Mouse (Mus musculus) thymus, postnatal 14 days (tissue): Measurements from ENCODE around the gene Sart3.
A peak's percentile ranks its signal among the peaks of the same experiment; 100 is the strongest.

ENCODE experiments used
- DNase-seq: peaks from one replicate; pipeline ENCODE4 v3.0.0; 2021

The Sart3 gene

DNA sequence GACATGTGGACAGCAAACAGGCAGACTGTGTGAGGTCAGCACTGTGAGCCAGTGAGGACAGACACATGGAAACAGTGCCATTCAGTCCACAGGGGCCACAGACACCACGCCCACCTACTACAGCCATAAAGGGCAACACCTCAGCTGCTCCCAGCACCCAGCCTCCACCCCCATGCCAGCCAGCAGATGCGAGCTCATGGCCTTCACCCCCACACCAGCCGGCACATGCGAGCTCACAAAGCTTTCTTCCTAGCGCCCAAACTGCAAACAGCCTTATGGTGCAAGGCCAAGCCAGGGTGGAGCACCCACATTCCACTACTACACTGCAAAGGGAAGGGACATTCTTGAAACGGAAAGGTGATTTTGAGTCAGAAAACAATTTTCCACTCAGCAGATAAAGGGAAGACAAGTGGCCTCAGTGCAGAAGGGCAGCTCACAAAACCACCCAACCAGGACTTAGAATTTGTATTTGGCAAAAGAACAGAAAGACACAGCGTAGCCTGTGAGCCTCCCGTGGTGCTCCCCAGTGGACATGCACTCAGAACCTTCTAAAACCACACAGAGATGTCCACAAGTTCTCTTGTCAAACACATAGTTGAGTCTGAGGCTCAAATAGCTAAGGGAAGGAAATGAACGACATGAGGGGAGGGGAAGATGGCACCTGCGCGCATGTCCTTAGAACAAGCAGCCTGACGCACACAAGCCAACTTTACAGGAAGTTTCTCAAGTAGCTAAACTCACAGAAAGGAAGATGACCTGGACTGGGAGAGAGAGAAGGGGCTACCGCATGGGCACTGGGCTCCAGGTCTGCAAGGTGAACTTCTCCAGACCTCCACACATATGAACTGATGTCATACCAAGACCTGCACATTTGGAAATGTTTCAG lies 6.4 kb downstream of the Sart3 start:
- no peak for DNase-seq

DNA sequence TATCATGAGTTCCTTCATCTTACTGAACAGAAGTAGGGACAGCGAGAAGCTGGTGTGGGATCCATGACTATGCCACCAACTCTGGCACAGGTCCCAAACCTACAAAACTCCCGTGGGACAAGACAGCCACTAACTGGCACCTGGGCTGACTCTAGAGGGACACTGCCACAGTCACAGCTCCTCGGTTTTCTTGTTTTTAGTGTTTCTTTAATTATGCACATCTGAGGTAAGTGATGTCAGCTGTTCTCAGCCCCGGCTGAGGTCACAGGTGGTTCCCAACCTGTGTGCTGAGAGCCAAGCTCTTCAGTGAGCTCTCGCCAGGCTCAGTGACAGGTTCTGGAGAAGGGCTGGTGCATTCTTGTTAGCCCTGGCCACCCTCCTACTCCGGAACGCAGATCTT lies 7.9 kb downstream of the Sart3 start:
- DNase-seq = no peak

DNA sequence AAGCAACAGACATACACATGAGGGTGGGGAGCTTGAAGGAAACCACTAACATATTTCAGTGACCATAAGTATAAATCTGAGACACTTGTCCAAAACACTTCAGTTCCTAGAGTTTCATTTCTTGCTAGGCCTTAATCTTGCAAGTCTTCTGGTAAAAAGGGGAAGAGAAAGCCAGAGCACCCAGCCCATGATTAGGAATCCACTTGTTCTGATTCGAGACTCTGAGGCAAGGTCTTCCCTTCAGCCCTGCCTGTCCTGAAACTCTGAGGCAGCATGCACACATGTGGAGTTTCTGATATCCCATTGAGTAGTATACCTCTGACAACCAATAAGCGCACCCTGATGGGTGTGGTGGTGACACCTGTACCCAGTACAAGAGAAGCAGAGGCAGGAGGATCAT lies 10.7 kb downstream of the Sart3 start:
- DNase-seq = no peak

DNA sequence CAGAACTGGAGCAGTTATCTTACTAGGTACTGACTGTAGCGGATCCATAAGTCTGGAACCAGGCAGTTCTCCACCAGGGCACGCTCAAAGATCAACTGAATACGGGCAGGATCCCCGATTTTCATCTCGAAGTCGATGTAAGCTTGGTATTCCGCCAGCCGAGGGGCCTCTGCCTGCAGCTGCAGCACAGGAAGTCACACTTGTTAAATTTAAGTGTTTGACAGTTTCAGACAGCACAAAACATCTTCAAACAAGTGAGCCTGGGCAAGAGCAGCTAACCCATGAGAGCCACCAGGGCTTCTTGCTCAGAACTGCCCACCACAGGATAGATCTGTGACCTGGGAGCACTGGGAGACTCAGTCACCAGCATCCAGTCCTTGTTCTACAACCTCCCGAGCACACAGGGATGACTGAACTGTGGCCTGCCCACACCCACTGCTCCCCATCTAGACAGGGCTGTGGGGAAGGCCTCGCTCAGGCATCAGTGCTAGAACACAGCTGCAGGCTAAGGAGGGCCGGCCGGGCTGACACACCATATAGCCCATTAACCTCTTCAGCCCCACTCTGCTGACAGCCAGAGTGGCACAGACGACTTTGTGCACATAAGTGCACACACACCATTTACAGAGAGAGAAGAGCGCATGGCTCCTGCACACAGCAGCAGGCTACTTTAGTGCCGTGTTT lies 16.8 kb downstream of the Sart3 start:
- no peak for DNase-seq

DNA sequence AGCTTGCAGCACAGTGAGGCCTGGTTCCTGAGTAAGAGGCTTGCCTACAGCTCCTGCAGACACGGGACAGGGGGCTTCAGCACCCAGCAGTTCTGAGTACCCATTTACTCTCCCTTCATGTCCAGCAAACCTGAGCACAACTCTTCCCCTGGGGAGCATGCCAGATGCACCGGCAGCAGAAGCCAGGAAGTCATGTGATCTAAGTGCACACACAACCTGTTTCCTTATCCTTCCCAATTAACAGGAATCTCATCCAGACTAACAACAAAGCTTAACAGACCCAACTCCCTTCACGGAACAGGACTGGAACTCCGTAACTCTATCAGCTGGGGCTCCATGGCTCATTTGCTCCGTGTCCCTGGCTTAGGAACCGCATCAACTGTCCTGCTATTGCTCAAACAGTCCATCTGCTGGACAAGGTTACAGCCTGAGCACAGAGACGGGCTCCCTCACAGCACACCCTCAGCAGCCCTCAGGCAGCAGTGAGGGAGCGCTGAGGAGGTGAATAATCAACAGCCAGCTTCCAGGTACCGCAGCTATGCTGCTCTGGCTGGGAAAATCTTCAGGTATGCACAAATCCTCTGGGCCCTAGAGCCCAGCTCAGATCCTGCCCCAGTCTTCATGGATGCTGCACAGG lies 20.7 kb downstream of the Sart3 start:
- DNase-seq = no peak

DNA sequence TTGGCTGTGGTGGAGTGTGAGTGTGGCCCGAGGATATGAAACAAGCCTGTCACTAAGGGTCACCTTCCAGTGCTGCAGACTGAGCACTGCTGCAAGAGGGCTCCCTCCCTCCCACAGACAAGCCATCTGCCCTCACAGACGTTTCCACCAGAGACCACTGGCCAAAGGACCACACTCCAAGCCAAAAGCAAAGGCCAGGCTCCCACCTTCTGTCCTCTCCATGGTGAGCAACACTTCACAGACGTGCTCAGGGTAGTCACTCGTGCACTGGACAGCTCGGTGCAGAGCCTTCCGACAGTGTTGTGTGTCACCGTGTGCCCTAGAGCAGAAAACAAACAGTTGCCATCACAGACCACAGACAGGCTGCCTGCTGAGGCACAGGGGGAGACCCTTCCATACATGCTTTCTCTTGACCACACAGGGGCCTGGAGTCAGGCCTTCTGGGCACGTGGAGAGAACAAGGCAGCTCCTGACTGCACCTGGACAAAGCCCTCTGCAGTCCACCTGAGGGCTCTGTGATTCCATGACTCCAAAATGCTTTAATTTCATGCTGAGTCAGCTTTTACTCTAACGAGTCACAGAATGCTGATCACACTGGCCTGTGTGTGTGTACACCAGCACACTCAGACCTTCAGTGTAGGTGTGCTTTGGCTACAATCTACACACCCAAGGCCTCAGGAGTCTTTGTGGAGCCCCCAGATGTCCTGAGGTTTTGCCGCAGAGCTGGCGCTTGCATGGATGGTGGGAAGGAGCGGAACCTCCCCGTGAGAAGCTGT lies 23.6 kb downstream of the Sart3 start:
- DNase-seq = no peak

DNA sequence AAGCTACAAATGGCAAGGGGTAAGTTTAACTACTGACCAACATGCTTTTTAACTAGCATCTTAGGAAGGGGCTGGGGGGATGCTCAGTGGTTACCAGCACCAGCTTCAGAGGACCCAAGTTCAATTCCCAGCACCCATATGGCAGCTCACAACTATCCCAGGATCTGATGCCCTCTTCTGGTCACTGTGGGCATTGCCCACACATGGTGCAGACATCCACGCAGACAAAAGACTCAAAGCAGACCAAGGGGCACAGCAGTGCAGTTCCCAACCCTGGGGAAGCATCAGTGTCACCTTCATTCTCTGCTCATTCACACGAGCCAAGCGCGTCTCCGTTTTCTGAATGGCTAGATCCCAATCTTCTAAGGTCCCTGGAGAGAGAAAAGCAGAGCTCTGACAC lies 24.7 kb downstream of the Sart3 start:
- no peak for DNase-seq

DNA sequence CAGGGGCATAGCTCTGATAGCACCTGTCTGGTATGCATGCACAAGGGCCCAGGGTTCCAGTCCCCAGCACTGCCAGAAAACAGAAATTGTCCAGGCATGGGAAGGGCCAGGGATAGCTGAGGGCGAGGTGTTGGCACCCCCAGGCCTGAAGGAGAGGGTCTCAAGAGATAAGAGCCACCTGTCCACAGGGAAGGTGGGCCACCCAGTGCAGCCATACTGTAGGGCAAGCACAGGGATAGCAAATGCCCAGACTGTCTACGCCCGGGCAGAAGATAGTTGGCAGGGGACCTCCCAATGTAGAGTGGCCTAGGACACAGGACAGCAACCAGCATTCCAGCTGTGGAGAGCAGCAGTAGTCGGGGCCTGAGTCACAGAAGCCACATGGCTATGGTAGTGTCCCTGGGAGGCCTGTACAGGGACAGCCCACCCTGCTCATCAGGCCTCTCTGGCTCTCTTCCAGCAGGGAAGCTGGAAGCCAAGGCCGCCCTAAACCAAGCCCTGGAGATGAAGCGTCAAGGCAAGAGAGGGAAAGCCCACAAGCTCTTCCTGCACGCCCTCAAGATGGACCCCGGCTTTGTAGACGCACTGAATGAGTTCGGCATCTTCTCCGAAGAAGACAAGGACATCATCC lies 34.6 kb downstream of the Sart3 start:
- DNase-seq = no peak

DNA sequence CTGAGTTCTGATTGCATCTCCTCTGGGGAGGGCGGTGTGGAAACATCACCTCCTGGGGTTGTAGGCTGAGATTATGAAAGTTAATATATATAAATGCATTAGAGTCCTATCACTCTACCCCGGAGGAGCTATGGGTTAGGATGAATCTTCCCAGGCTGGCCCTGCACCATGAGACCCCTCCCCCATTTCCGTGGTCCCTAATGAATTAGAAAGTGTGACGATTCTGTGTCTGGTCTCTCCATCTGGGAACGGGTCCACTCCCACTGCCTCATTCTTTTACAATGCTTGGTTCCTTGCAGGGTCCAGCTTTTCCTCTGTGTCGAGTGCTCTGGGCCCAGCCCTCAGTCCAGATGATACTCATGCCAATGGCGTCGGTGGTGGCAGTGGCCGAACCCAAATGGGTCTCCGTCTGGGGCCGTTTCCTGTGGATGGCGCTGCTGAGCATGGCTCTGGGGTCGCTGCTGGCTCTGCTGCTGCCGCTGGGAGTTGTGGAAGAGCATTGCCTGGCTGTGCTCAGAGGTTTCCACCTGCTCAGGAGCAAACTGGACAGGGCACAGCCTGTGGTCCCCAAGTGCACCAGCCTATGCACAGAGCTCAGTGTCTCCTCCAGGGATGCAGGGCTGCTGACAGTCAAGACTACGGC lies 35.7 kb downstream of the Sart3 start:
- DNase-seq = peak; percentile 28

DNA sequence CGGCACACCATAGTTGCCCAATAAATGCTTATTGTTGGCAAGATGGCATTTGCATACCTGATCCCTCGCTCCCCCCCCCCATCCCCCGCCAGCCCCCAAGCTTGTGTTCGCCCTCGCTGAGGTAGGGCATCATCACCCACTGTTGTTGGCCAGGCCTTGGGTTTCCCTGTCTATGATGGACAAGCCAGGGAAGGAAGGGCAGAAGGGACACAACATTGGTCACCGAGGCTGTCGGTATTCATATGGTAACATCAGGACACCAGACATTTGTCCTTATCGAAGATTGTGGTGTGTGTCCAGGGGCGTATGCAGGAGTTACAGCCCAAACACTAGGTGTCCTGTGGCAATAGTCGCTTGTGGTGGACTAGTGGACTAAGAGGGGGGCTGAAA lies 36.2 kb downstream of the Sart3 start:
- DNase-seq = no peak

DNA sequence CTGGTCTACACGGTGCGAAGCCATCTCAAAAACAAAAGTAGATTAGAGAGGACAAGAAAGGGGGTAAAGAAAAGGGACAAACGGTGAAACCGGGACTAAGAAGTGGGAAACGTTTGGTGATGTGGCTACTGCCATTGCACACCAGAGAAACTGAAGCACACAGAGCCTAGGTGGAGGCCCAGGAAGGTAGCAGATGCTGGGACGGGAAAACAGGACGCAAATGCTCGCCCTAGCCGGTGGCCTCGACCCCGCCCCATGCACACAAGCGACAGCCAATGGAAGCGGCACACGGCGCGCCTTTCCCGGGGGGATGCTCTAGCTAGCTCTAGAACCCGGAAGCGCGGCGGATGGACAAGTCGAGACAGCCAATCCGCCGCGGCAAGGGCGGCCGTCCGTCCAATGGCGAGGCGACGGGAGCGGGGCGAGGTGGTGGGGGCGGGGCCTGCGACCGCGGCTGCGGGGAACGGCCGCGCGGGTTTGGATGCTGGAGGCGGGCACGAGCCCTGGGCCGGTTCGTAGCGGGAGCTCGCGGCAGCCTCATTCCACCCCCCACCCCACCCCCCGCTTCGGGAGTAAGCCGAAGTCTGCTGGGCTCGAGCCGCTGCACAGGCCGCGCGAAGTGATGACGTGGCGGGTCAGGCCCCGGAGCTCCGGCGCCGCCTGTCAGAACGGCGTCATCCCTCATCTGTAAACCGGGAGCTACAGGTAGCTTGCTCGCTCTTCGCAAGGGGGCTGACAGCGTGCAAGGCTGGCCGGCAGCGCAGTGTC lies 36.8 kb downstream of the Sart3 start, which contains the start of gene Ficd:
TSS of gene Ficd (plus strand) at position 459 of the 768 bp plus-strand sequence.
- peak; percentile 94 for DNase-seq

DNA sequence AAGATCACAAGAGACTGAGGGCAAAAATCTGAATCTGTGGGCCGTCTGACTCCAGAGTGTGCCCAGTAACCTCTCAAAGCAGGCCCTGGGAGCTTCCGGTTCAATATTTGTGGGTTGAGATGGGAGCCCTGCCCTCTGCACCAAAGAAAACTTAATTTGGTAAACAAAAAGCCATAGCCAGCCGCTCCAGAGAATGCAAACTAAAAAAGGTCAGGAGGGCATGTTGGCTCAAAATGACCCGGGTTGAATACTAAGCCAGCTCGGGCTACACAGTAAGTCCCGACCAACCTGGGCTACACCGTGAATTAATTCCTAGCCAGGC lies 37.3 kb downstream of the Sart3 start:
- no peak for DNase-seq

DNA sequence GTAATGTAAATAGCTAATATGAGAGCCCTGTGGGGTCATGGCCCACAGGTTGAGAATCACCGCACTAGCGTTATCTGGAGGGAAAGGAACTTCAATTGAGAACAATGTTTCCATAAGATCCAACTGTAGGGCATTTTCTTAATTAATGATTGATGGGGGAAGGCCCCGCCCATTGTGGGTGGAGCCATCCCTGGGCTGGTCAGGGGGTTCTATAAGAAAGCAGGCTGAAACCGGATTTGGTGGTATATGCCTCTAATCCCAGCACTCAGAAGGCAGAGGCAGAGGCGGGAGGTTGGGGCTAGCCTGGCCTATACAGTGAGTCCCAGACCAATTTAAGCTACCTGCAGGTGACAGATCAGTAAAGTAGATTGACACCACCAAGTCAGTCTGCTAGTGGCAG lies 37.9 kb downstream of the Sart3 start:
- DNase-seq = no peak

DNA sequence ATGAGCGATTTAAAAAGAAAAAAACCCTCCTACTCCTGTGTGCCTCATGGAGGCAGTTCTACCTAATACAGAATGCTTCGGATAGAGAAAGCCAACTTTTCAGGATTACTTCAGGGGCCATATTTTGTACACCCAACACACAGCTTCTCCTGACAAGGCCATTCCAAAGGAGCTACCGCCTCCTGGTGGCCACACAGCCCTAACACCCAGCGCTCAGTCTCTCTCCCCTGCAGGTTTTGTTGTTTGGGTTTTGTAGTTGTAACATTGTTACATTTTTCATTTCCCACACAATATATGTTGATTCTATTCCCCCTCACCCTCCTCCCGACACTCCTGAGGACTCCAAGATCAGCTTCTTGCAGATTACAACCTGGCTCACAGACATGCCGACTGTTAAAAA lies 40.1 kb downstream of the Sart3 start:
- DNase-seq = peak; percentile 57

DNA sequence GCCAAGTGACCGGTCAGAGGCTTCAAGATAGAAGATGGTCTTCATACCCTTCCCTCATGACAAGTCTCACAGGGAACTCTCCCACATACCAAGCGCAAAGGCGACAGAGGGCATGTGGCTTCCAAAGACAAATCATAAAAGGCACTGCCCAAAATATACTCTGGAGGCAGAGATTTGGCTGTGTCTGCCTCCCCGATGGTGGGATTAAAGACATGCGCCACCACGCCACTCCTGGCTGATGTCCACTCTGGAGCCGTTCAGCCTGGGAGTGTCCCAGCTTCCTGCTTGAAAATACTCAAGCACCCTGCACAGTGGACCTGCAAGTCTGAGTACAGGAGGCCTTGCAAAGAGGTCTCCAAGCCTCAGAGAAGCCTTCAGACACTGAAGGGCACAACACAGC lies 41.1 kb downstream of the Sart3 start:
- DNase-seq = no peak

DNA sequence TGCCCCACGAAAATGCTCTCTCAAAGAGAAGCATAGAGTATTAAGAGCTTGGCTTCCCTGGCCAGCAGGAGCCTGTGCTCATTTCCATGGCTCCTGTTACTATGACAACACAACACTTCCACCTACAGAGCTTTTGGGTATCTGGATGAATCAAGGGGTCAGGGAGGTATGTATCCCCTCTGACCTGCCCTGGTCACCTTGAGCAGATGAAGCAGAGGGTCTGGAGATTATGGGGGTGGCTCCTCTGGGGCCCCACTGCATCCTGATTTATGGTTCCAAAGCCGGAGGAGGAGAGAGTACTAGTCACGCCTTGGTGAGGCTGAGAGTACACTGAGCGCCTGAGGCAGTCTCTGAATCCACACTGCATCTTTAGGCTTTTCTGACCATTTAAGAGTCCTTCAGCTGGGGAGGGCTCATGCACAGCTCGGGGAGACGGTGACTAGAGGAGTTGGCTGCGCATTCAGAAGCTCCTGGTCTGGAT lies 41.6 kb downstream of the Sart3 start:
- DNase-seq = no peak

DNA sequence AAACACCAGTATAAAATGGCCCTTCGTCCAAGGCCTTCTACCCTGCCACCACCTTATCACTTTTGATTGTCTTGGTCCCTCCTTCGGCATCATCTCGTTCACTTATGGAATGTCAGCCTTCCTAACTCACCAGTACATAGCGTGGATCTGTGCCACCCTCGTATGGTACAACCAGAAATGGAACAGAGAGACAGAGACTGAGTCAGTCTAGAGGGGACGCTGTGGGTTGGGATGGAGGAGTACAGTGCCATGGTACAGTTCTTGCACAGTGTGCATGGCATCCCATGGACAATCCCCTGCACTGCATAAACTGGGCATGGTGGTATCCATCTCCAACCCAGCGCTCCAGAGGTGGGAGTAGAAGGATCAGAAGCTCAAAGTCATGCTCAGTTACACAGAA lies 43.6 kb downstream of the Sart3 start:
- DNase-seq = no peak

DNA sequence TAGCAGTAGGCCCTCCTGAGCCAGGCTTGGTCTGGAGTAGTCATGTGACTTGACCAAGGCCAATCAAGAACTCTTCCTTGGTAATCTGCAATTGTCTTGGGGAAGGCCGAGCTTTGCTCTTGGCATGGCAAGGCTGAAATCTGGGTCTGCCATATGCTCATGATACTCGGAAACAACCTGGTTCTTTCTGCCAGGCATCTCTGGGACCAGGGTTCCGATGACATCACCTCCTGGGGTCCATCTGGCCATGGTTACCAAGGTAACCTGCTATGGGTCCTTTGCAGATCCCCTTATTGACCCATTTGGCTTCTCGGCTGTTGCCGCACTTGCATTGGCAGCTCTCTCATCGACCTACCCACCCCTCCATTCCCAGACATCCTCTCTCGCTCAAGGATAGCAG lies 44.3 kb downstream of the Sart3 start:
- no peak for DNase-seq

DNA sequence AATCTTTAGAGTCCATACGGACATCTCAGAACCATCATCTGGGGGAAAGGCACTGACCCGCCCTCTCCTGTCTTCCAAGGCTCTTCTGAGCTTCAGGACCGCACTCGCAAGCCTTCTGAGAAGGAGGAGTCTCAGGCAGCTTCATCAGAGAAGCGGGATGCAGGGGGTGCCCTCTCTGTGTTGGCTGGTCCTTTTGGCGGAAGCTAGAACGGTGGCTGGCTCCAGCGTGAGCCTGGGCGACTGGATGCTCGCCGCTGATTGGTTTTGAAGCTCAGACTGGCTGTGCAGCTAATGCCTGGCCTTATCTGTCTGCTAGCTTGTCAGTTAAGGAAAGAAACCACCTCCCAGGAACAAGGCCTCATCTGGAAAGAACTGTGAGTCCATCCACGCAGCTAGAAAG lies 45.1 kb downstream of the Sart3 start:
- DNase-seq = no peak

DNA sequence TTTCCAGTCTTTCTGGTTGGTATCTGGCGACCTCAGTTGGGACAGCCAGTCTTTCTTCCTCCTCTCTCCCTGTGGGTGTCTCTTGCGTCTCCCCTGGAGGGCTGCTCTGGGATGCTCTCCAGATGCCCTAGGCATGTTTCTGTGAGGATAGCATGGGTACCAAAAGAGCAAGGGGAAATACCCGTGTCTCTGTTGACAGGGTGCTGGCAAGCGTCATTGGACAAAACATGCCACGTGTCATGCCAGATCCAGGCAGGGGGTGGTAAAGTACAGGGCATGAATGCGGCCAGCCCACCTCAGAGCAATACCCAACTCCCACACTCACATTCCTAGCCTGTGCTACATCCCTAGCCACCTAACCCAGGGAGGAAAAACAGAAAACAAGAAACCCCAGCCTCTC lies 45.7 kb downstream of the Sart3 start:
- DNase-seq = no peak

DNA sequence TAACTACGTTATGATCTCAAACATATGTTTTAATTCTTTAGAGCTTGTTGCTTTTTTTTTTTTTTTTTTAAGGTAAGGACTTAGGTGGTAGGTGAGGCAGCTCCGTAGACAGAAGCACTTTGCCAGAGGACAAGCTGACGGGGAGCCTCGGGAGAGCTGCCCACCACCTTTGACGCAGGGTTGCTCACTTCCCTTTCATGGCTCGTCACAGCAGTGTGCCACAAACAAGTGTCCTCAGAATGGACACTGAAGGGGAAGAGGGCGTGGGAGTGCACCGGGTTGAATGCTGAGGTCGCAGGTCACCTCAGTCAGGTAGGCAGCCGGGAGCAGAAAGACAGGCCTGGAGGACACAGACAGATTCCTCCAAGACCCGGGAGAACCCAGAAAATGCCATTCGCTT lies 46.9 kb downstream of the Sart3 start:
- no peak for DNase-seq
